Mouse (Mus musculus): ENCODE measurements around the gene Sft2d2.
A peak's percentile ranks its signal among the peaks of the same experiment; 100 is the strongest.

Gene Sft2d2

GRCm38 (mm10) chr1:165193880-165194661 is at the start of gene Sft2d2:
TSS of gene Sft2d2 (minus strand) at chr1:165194438.
- peak; percentile 92 to 95 for DNase-seq (ENCODE audit: low spot score in 2 of 2)

- DNase-seq (ENCODE audit: low spot score in 2 of 2) = peak; percentile 95 to 97
Observed at GRCm38 (mm10) chr1:165236321-165237298, 42.4 kb upstream of the Sft2d2 start, which contains the start of gene Tiprl. TSS of gene Tiprl (minus strand) at chr1:165236996.

- no peak for DNase-seq (ENCODE audit: low spot score in 2 of 2)
Observed at GRCm38 (mm10) chr1:165235846-165236245, 41.6 kb upstream of the Sft2d2 start.

- DNase-seq (ENCODE audit: low spot score in 2 of 2) = peak in 1 of 2 experiments; percentile 31
Observed at GRCm38 (mm10) chr1:165233806-165234205, 39.6 kb upstream of the Sft2d2 start.

GRCm38 (mm10) chr1:165230691-165231090 is 36.5 kb upstream of the Sft2d2 start:
- no peak for DNase-seq (ENCODE audit: low spot score in 2 of 2)

GRCm38 (mm10) chr1:165229577-165229976 is 35.3 kb upstream of the Sft2d2 start:
- DNase-seq (ENCODE audit: low spot score in 2 of 2) = no peak

GRCm38 (mm10) chr1:165217023-165217589 is 22.9 kb upstream of the Sft2d2 start:
- DNase-seq (ENCODE audit: low spot score in 2 of 2) = no peak

GRCm38 (mm10) chr1:165215831-165216230 is 21.6 kb upstream of the Sft2d2 start:
- DNase-seq (ENCODE audit: low spot score in 2 of 2) = no peak

GRCm38 (mm10) chr1:165205591-165205990 is 11.4 kb upstream of the Sft2d2 start:
- no peak for DNase-seq (ENCODE audit: low spot score in 2 of 2)

GRCm38 (mm10) chr1:165203488-165204035 is 9.3 kb upstream of the Sft2d2 start:
- no peak for DNase-seq (ENCODE audit: low spot score in 2 of 2)

- DNase-seq (ENCODE audit: low spot score in 2 of 2) = no peak
Observed at GRCm38 (mm10) chr1:165201445-165202012, 7.3 kb upstream of the Sft2d2 start.

- DNase-seq (ENCODE audit: low spot score in 2 of 2) = no peak
Observed at GRCm38 (mm10) chr1:165200748-165201147, 6.5 kb upstream of the Sft2d2 start.

- no peak for DNase-seq (ENCODE audit: low spot score in 2 of 2)
Observed at GRCm38 (mm10) chr1:165199639-165200038, 5.4 kb upstream of the Sft2d2 start.

GRCm38 (mm10) chr1:165198951-165199350 is 4.7 kb upstream of the Sft2d2 start:
- no peak for DNase-seq (ENCODE audit: low spot score in 2 of 2)

- DNase-seq (ENCODE audit: low spot score in 2 of 2) = no peak
Observed at GRCm38 (mm10) chr1:165197875-165198274, 3.6 kb upstream of the Sft2d2 start.

- DNase-seq (ENCODE audit: low spot score in 2 of 2) = no peak
Observed at GRCm38 (mm10) chr1:165195396-165195960, 1.2 kb upstream of the Sft2d2 start.

GRCm38 (mm10) chr1:165194662-165195013 is 400 bp upstream of the Sft2d2 start:
- DNase-seq (ENCODE audit: low spot score in 2 of 2) = no peak

GRCm38 (mm10) chr1:165193426-165193825 is 812 bp downstream of the Sft2d2 start:
- no peak for DNase-seq (ENCODE audit: low spot score in 2 of 2)

GRCm38 (mm10) chr1:165192714-165193264 is 1.4 kb downstream of the Sft2d2 start:
- no peak for DNase-seq (ENCODE audit: low spot score in 2 of 2)

- DNase-seq (ENCODE audit: low spot score in 2 of 2) = no peak
Observed at GRCm38 (mm10) chr1:165192102-165192501, 2.1 kb downstream of the Sft2d2 start.

GRCm38 (mm10) chr1:165191611-165192010 is 2.6 kb downstream of the Sft2d2 start:
- no peak for DNase-seq (ENCODE audit: low spot score in 2 of 2)

Measured in spleen, postnatal 4 days (tissue).